Mouse (Mus musculus) kidney, postnatal 4 days (tissue): ENCODE measurements around the gene Kpna3.
A peak's percentile ranks its signal among the peaks of the same experiment; 100 is the strongest.
"Not testable (repeated sequence)": the region's sequence is repeated elsewhere in the genome, so short reads cannot be mapped to it uniquely, and the experiment has no call there.

ENCODE experiments used
- DNase-seq, 2 experiments: peaks; one replicate each; pipeline ENCODE4 v3.0.0; 2021; ENCODE audit warnings: mixed read lengths in 2 of 2

Gene Kpna3

GRCm38 (mm10) chr14:61439661-61440559, at the start of gene Kpna3:
Gene Kpna3 (minus strand): TSS chr14:61439874.
- peak; percentile 99 for DNase-seq

DNA sequence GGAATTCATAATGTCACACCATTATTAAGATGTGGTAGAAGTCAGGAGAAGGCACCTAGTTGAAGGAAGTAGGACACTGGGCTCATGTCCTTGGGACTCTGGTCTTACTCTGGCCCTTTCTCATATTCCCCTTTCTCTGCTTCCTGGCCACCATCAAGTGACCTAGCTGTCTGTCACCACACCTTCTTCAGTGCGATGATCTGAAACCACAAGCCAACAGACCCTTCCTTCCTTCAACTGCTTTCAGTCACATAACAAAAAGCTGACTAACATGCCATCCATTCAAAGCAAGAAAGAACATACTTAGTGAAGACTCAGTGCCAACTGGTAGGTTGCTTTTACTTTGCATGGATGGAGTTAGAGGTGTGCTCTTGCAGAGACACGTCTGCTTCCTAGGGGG, 20.7 kb upstream of the Kpna3 start:
- no peak for DNase-seq

DNA sequence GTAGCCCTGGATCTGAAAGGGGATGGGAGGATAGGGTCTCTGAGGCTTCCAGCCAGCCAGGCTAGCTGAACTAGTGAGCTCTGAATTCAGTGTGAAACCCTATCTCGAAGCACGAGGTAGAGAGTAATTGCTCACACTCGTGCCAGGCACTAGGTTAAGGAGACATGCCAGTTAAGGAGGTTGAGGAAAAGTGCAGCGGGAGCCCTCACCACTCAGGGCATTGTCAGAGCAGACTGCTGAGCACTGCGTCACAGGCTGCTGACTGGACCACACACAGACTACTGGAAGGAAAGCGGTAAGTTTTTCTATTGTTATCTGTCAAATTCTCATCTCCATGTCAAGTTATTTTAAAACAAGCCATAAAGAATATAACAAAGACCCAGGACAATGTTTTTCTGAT, 17.8 kb upstream of the Kpna3 start:
- DNase-seq = no peak

DNA sequence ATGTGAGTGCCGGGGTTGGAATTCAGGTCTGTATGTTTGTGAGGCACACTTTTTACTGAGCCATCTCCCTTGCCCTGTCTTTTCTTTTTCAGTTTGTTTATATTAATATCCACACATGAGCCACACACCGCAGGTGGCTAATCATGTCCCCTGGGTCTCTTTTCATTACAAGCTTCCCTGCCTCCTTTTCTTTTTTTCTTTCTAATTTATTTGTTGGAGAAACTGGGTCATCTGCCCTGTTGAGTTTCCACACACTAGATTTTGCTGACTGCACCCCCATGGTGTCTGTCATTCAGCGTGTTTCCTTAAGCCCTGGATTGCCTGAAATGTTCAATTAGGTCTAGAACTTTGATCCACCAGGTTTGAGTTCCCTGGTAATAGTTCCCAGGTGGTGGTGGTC, 15.9 kb upstream of the Kpna3 start:
- no peak for DNase-seq

DNA sequence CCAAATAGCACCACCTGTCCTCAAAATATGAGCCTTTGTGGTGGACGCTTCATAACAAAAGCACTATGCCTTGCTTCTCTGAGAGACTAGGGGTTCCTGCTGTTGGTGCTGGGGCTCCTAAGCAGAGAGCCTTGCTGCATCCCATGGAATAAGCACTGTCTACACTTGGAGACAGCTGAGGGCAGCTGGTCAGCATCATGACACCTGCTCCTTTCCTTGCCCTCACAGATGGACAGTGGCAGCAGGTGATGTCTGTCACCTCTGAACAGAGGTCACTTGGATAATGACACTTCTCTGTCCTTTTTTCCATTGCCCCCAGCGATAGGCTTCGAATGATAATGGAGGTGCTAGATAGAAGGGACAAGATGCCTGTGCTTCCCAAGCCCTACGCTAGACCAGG, 13.4 kb upstream of the Kpna3 start:
- DNase-seq = no peak

GRCm38 (mm10) chr14:61452481-61452880, 12.8 kb upstream of the Kpna3 start:
- DNase-seq = no peak

GRCm38 (mm10) chr14:61447775-61448174, 8.1 kb upstream of the Kpna3 start:
- DNase-seq = no peak

GRCm38 (mm10) chr14:61439141-61439660, 473 bp downstream of the Kpna3 start:
- peak in 1 of 2 experiments; percentile 57 for DNase-seq

DNA sequence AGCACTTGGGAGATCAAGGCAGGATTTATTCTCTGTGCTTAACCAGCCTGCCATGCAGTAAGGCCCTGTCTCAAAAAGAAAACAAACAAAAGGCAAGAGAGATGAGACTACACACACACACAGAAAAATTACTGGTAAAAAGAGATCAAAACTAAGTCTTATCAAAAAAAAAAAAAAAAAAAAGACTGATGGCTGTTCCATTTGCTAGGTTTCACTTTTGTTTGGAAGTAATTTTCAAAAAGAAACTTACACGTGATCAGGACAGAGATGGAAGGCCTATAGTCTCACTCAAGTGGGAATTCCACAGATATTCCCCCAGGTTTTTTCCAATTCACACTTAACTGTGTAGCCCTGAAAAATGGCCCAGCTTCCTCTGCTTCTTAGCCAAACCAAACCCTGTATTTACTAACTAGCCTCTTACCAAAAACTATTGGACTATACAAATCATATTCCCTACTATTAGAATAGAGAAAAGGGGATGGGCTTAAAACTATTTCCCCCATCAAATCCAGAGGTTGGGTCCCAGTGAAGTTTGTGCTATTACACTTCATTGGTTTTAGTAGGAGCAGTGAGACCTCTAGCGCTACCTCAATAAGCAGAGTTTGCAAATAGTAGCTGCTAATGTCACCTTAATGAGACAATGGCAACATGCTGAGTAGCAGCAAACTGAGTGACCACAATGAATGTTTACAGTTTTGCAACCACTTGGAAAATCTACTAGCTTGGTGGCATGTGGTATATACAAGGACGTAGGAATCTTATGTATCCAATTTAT, 1.3 kb downstream of the Kpna3 start:
- DNase-seq = no peak

DNA sequence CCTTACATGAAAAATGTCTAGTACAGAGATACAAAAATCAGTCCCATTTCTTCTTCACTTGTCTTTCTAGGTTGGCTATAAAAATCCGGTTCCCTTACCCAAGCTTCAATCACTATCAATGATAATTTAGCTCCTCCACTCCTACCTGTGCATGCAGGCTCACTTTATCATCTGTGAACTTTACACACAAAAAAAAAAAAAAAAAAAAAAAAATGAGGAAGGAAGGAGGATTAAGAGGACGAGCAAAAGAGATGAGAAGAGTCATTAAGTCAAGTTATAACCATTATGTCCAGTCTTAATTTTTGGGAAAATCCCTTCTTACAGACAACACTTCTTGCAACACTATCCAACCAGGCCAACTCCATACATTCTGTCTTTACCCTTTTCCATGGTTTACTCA, 2.8 kb downstream of the Kpna3 start:
- DNase-seq = no peak

DNA sequence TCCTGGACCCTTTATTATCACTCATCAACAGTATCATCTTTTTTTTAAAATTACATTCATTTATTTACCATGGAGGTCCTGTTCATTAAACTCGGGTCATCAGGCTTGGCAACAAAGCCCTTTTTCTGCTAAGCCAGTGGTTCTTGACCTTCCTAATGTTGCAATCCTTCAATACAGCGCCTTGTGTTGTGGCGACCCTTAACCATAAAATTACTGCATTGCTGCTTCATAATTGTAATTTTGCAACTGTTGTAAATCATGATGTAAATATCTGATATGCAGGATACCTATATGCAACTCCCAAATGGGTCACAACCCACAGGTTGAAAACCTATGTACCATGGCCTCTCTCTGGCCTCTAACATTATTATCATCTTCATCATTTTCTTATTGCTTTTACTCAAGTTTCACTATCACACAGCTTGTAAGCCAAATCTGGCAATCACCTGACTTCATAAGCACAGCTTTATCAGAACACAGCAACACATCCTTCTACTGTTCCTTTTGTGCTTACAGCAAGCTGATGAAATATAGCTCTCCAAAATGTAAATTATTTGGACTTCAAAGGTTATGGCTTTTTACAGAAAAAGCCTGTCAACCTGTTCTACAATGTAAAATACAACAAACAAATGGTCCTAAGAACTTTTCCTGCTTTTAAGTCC, 11.4 kb downstream of the Kpna3 start:
- DNase-seq = no peak

DNA sequence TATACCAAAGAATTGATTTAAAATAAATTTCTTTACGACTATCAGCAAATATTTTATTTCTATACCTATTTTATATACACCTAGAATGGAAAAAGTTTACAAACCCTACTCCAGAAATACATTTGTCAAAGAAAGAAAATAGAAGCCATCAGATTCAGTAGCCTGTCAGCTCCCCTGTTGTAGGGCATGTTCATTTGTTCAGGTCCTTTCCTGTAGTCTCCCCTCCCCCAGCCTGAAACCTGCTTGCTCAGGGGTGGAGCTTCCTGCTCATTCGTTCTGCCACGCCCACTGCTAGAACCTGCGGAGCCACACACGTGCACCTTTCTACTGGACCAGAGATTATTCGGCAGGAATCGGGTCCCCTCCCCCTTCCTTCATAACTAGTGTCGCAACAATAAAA, 12.6 kb downstream of the Kpna3 start:
- DNase-seq = not testable (repeated sequence)

DNA sequence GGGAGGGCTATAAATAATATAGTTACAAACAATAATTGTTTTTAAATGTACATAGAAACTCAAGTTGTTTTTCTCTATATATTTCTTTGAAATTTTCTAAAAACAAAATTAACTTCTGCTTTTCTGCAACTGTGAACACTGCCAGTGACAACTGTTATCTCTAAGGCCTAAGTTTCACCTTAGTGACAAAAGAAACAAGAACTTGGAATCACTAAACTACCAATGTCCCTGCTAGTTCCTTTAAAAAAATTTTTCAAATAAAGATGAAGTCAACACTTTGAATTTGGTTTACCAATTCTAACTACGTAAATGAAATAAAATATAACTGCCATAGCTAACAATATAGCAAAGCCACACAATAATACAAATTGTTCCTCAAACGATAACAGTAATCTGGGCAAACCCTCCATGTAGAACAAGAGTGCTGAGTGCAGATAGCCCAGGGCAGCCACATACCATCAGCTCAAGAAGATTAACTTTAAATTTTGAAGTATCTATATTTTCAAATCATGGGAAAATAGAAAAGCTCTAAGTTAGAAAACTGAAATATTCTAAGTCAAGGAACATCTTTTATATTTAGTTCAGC, 14.5 kb downstream of the Kpna3 start:
- DNase-seq = no peak

GRCm38 (mm10) chr14:61415719-61416118, 24.0 kb downstream of the Kpna3 start:
- DNase-seq = no peak

DNA sequence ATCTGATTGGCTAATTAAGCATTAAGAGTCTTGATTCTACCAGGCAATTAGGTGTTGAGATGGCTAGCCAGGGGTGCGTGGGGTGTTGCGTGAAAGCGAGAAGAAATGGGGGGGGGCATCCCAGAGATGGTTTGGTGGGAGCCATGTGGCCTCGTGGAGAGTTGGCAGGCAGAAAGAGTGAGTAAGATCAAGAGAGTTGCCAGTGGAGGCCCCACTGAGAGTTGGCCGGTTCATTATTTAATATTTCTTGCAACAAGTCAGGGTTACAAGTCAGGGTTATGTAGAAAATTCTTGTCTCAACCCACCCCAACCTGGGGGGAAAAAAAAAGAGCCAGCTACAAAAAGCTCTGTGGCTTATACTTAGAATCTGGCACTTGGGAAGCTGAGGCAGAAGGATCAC, 24.4 kb downstream of the Kpna3 start:
- DNase-seq = no peak

DNA sequence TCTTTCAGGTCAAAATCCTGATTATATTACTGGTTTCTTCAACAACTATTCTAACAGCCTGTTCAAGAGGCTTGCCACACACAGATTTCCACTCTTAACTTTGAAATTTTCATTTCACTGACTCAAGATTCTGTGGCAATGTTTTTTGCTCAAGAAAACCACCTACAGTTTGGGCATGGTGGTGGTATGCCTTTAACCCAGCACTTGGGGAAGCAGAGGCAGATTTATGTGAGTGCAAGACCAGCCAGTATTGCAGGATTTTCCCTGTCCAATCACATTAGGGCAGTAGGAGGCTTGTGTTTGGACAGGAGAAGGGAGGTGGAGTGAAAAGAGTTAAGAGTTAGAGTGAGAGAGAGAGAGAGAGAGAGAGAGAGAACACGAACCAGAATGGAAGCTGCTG, 24.9 kb downstream of the Kpna3 start:
- no peak for DNase-seq

- no peak for DNase-seq
These were observed 25.5 kb downstream of the Kpna3 start for GRCm38 (mm10) chr14:61414199-61414598.

- DNase-seq = no peak
These were observed 26.0 kb downstream of the Kpna3 start for GRCm38 (mm10) chr14:61413686-61414085.

GRCm38 (mm10) chr14:61410020-61410419, 29.7 kb downstream of the Kpna3 start:
- no peak for DNase-seq

- no peak for DNase-seq
These were observed 32.6 kb downstream of the Kpna3 start for GRCm38 (mm10) chr14:61407055-61407454.

GRCm38 (mm10) chr14:61405761-61406160, 33.9 kb downstream of the Kpna3 start:
- DNase-seq = no peak

- DNase-seq = no peak
These were observed 34.7 kb downstream of the Kpna3 start for GRCm38 (mm10) chr14:61404941-61405340.

GRCm38 (mm10) chr14:61394745-61395144, 44.9 kb downstream of the Kpna3 start:
- no peak for DNase-seq
